Mouse (Mus musculus): ENCODE measurements around the gene Gm3404. TPM values are rescaled to one million over a fixed set of nuclear protein-coding genes. Genes with fewer than 3 reads are reported as not detected.

The Gm3404 gene
- total RNA-seq, 1 experiment from 2014 or later = not detected

Other genes starting within 250 kb of the Gm3404 start
- gene Wasf3, start 140.8 kb upstream of the Gm3404 start, total RNA-seq (2017) = not detected in 2 replicates
- not detected in 2 replicates for gene Gm6408, start 43.8 kb upstream of the Gm3404 start, total RNA-seq (2017)
- not detected in 2 replicates for gene Gm6370, start 34.4 kb upstream of the Gm3404 start, total RNA-seq (2017)
- gene 4930449I24Rik, start 23.4 kb upstream of the Gm3404 start, total RNA-seq (2017) = not detected in 2 replicates
- gene Gm3402, start 11.7 kb upstream of the Gm3404 start, total RNA-seq (2017) = not detected in 2 replicates
- gene Gm3409, start 11.8 kb downstream of the Gm3404 start, total RNA-seq (2017) = not detected in 2 replicates
- gene Gm3415, start 30.3 kb downstream of the Gm3404 start, total RNA-seq (2017) = not detected in 2 replicates
- not detected in 2 replicates for gene Gpr12, start 59.4 kb downstream of the Gm3404 start, total RNA-seq (2017)

Measured in hematopoietic stem cell, adult 5-6 weeks (primary cell).